Mouse (Mus musculus) kidney, embryonic 16.5 days (tissue): ENCODE data around the gene Wrap53. TPM values are rescaled to one million over a fixed set of nuclear protein-coding genes. Genes with fewer than 3 reads are reported as not detected.

Experiments
- polyA plus RNA-seq: library from polyadenylated mRNA; unstranded; fragments of >200 nt; fragmentation: Nextera tagmentation; extraction: Ambion mirVana; gene quantifications from 2 replicates; pipeline ENCODE4 v1.2.1, GENCODE M21; 2015

Gene Wrap53
- polyA plus RNA-seq, 1 experiment from 2014 or later, result 29.3 TPM

Other genes with a start within 250 kb of the Wrap53 start
- gene Rnf227, start 239.8 kb downstream of the Wrap53 start, polyA plus RNA-seq, result 16.4 and 17.8 TPM in 2 replicates
- 58.6 and 67.2 TPM in 2 replicates for gene Chd3, start 210.8 kb downstream of the Wrap53 start, polyA plus RNA-seq
- gene Naa38, start 184.8 kb downstream of the Wrap53 start, polyA plus RNA-seq, result 142 and 150 TPM in 2 replicates
- gene Cyb5d1, start 184.6 kb downstream of the Wrap53 start, polyA plus RNA-seq, result 34.0 and 37.3 TPM in 2 replicates
- gene Tmem88, start 182.0 kb downstream of the Wrap53 start, polyA plus RNA-seq, result 46.5 and 47.7 TPM in 2 replicates
- gene Kdm6b, start 166.6 kb downstream of the Wrap53 start, polyA plus RNA-seq, result 26.0 and 31.3 TPM in 2 replicates
- gene Dnah2, start 31.1 kb downstream of the Wrap53 start, polyA plus RNA-seq, result 0.69 and 0.90 TPM in 2 replicates
- 11.8 and 12.6 TPM in 2 replicates for gene Efnb3, start 20.1 kb downstream of the Wrap53 start, polyA plus RNA-seq
- gene Trp53, start 104 bp upstream of the Wrap53 start, polyA plus RNA-seq, result 191 and 205 TPM in 2 replicates
- gene Atp1b2, start 25.7 kb upstream of the Wrap53 start, polyA plus RNA-seq, result 12.3 and 14.3 TPM in 2 replicates
- gene Shbg, start 37.6 kb upstream of the Wrap53 start, polyA plus RNA-seq, result 0.17 TPM in 1 of 2 replicates, not detected in the other
- 21.3 and 24.1 TPM in 2 replicates for gene Sat2, start 41.8 kb upstream of the Wrap53 start, polyA plus RNA-seq
- gene Fxr2, start 52.7 kb upstream of the Wrap53 start, polyA plus RNA-seq, result 31.8 and 33.4 TPM in 2 replicates
- gene Sox15, start 75.1 kb upstream of the Wrap53 start, polyA plus RNA-seq, result 0.19 TPM in 1 of 2 replicates, not detected in the other
- 79.5 and 84.0 TPM in 2 replicates for gene Mpdu1, start 82.4 kb upstream of the Wrap53 start, polyA plus RNA-seq
- 12.4 and 15.5 TPM in 2 replicates for gene Cd68, start 85.9 kb upstream of the Wrap53 start, polyA plus RNA-seq
- 571 and 587 TPM in 2 replicates for gene Eif4a1, start 92.2 kb upstream of the Wrap53 start, polyA plus RNA-seq
- 96.5 and 98.4 TPM in 2 replicates for gene Senp3, start 101.8 kb upstream of the Wrap53 start, polyA plus RNA-seq
- 0.66 and 1.2 TPM in 2 replicates for gene Tnfsf13, start 105.5 kb upstream of the Wrap53 start, polyA plus RNA-seq
- 8.8 and 11.5 TPM in 2 replicates for gene Tnfsf12, start 115.6 kb upstream of the Wrap53 start, polyA plus RNA-seq
- 4.6 and 6.1 TPM in 2 replicates for gene Tnfsfm13, start 115.8 kb upstream of the Wrap53 start, polyA plus RNA-seq
- 28.3 and 33.6 TPM in 2 replicates for gene Polr2a, start 178.4 kb upstream of the Wrap53 start, polyA plus RNA-seq
- gene Slc35g3, start 181.7 kb upstream of the Wrap53 start, polyA plus RNA-seq, result 0.25 and 0.64 TPM in 2 replicates
- gene Zbtb4, start 185.7 kb upstream of the Wrap53 start, polyA plus RNA-seq, result 2.9 TPM in 2 replicates
- gene Chrnb1, start 215.7 kb upstream of the Wrap53 start, polyA plus RNA-seq, result 12.9 and 13.8 TPM in 2 replicates
- gene Fgf11, start 221.6 kb upstream of the Wrap53 start, polyA plus RNA-seq, result 2.6 and 3.0 TPM in 2 replicates
- 9.0 and 10.2 TPM in 2 replicates for gene Tmem102, start 225.4 kb upstream of the Wrap53 start, polyA plus RNA-seq
- not detected in 2 replicates for gene Gm39566, start 235.0 kb upstream of the Wrap53 start, polyA plus RNA-seq
- gene Spem2, start 238.2 kb upstream of the Wrap53 start, polyA plus RNA-seq, result not detected in 2 replicates
- gene Spem1, start 241.9 kb upstream of the Wrap53 start, polyA plus RNA-seq, result 0.15 and 0.28 TPM in 2 replicates